Mouse (Mus musculus) lung, embryonic 16.5 days (tissue): ENCODE results near the gene Fdx1. TPM values are rescaled to one million over a fixed set of nuclear protein-coding genes. Genes with fewer than 3 reads are reported as not detected.

ENCODE experiments used
- ATAC-seq: fragments of 200-750 bp; cut with Nextera tagmentation; 2 replicates; pipeline ENCODE4 v1.8.0; 2017; ENCODE audit warnings: low read depth, mild to moderate bottlenecking, moderate library complexity
- H3K27ac ChIP-seq: fragments of 300-500 bp; sonication (generic); 2 replicates; pipeline ENCODE4 v1.5.1; 2014; ENCODE audit warnings: mild to moderate bottlenecking, control low read depth, low read length
- H3K27me3 ChIP-seq: fragments of 300-500 bp; sonication (generic); 2 replicates; pipeline ENCODE4 v1.6.1; 2014; ENCODE audit warnings: low read depth, low read length, mixed read lengths; ENCODE audit not compliant: control insufficient read depth, insufficient read depth
- H3K36me3 ChIP-seq: fragments of 300-500 bp; sonication (generic); 2 replicates; pipeline ENCODE4 v1.6.1; 2014; ENCODE audit warnings: low read length; ENCODE audit not compliant: control insufficient read depth, insufficient read depth
- H3K4me1 ChIP-seq: fragments of 300-500 bp; sonication (generic); replicated peaks from 2 replicates; pipeline ENCODE4 v1.6.1; 2014; ENCODE audit warnings: low read length, mixed read lengths; ENCODE audit not compliant: control insufficient read depth, insufficient read depth
- H3K4me2 ChIP-seq: fragments of 300-500 bp; sonication (generic); 2 replicates; pipeline ENCODE4 v1.6.1; 2014; ENCODE audit warnings: low read depth, low read length, control low read depth
- H3K4me3 ChIP-seq: fragments of 300-500 bp; sonication (generic); 2 replicates; pipeline ENCODE4 v1.5.1; 2014; ENCODE audit warnings: mild to moderate bottlenecking, low read length, control low read depth
- H3K9ac ChIP-seq: fragments of 300-500 bp; sonication (generic); 2 replicates; pipeline ENCODE4 v1.6.1; 2014; ENCODE audit warnings: low read length, control low read depth
- H3K9me3 ChIP-seq: fragments of 300-500 bp; sonication (generic); 2 replicates; pipeline ENCODE4 v1.6.1; 2016; ENCODE audit warnings: low read length; ENCODE audit not compliant: control insufficient read depth
- WGBS: fragments of 180-500 bp; shearing (Covaris S2); extraction: QIAGEN DNeasy Blood & Tissue Kit; methylation state at CpG from one replicate; pipeline ENCODE4 v1.1.7; 2014; 5-methylcytosine and 5-hydroxymethylcytosine counted together
- polyA plus RNA-seq: library from polyadenylated mRNA; unstranded; fragments of >200 nt; fragmentation: Nextera tagmentation; extraction: Ambion mirVana; gene quantifications from 2 replicates; pipeline ENCODE4 v1.2.1, GENCODE M21; 2015

The Fdx1 gene
- polyA plus RNA-seq, 1 experiment from 2014 or later: 115 TPM

GRCm38 (mm10) chr9:51928116-51928515 is 35.2 kb downstream of the Fdx1 start:
- H3K9ac ChIP-seq: 0 out of 2 replicates have a peak overlapping the region, but pooled peaks have one; percentile 24
- peaks cover 21% of the 10 kb centered on the region; the same call in 1 of the 2 replicates for H3K4me1 ChIP-seq
- H3K27me3 ChIP-seq: no peaks in the 10 kb centered on the region
- peak; percentile 48 for ATAC-seq
- H3K9me3 ChIP-seq: no peaks in the 10 kb centered on the region
- H3K36me3 ChIP-seq: no peaks in the 10 kb centered on the region
- peak overlapping the region; percentile 70 for H3K27ac ChIP-seq
- WGBS: 36% methylated on average over 10 of the region's 10 CpGs
- no peak overlapping the region for H3K4me3 ChIP-seq
- no peak overlapping the region for H3K4me2 ChIP-seq

GRCm38 (mm10) chr9:51927680-51928079 is 35.7 kb downstream of the Fdx1 start:
- Histone ChIP-seq H3K27ac (peak overlapping the region; percentile 70), H3K4me1 (peaks cover 18% of the 10 kb centered on the region; the same call in 1 of the 2 replicates), H3K27me3 (no peaks in the 10 kb centered on the region), H3K9me3 (no peaks in the 10 kb centered on the region), H3K4me2 (no peak overlapping the region), H3K9ac (0 out of 2 replicates have a peak overlapping the region, but pooled peaks have one; percentile 24), H3K4me3 (no peak overlapping the region), H3K36me3 (no peaks in the 10 kb centered on the region)
- no peak for ATAC-seq
- WGBS: 50% methylated on average over 3 of the region's 3 CpGs

- no peaks in the 10 kb centered on the region for H3K36me3 ChIP-seq
- no peak overlapping the region for H3K4me2 ChIP-seq
- H3K9me3 ChIP-seq: no peaks in the 10 kb centered on the region
- H3K4me3 ChIP-seq: no peak overlapping the region
- H3K27ac ChIP-seq: no peak overlapping the region
- 87% methylated on average over 8 of the region's 8 CpGs for WGBS
- no peak overlapping the region for H3K9ac ChIP-seq
- no peak for ATAC-seq
- peaks cover 17% of the 10 kb centered on the region; the same call in 1 of the 2 replicates for H3K4me1 ChIP-seq
- no peaks in the 10 kb centered on the region for H3K27me3 ChIP-seq
Measured at GRCm38 (mm10) chr9:51926629-51927028, 36.7 kb downstream of the Fdx1 start.

GRCm38 (mm10) chr9:51924551-51925081 is 38.7 kb downstream of the Fdx1 start:
- H3K9me3 ChIP-seq: no peaks in the 10 kb centered on the region
- no peak for ATAC-seq
- no peaks in the 10 kb centered on the region for H3K27me3 ChIP-seq
- 75% methylated on average over 8 of the region's 8 CpGs for WGBS
- H3K4me2 ChIP-seq: no peak overlapping the region
- no peak overlapping the region for H3K9ac ChIP-seq
- no peak overlapping the region for H3K4me3 ChIP-seq
- peaks cover 11% of the 10 kb centered on the region; the same call in 1 of the 2 replicates for H3K4me1 ChIP-seq
- no peaks in the 10 kb centered on the region for H3K36me3 ChIP-seq
- H3K27ac ChIP-seq: no peak overlapping the region

- Histone ChIP-seq H3K4me3 (no peak overlapping the region), H3K4me2 (no peak overlapping the region), H3K4me1 (0 out of 2 replicates have a peak, but pooled peaks cover 3% of the 10 kb centered on the region), H3K9ac (no peak overlapping the region), H3K36me3 (no peaks in the 10 kb centered on the region), H3K9me3 (no peaks in the 10 kb centered on the region), H3K27ac (no peak overlapping the region), H3K27me3 (no peaks in the 10 kb centered on the region)
- ATAC-seq: no peak
- 82% methylated on average over 2 of the region's 2 CpGs for WGBS
Measured at GRCm38 (mm10) chr9:51922756-51923155, 40.6 kb downstream of the Fdx1 start.

GRCm38 (mm10) chr9:51915580-51915979 is 47.8 kb downstream of the Fdx1 start:
- Histone ChIP-seq H3K4me2 (no peak overlapping the region), H3K4me1 (no peaks in the 10 kb centered on the region), H3K9me3 (no peaks in the 10 kb centered on the region), H3K27ac (no peak overlapping the region), H3K9ac (no peak overlapping the region), H3K36me3 (no peaks in the 10 kb centered on the region), H3K27me3 (no peaks in the 10 kb centered on the region), H3K4me3 (no peak overlapping the region)
- 75% methylated on average over 1 of the region's 1 CpGs for WGBS
- ATAC-seq: no peak

GRCm38 (mm10) chr9:51914481-51915120 is 48.8 kb downstream of the Fdx1 start:
- Histone ChIP-seq H3K4me1 (no peaks in the 10 kb centered on the region), H3K27ac (no peak overlapping the region), H3K36me3 (no peaks in the 10 kb centered on the region), H3K4me2 (no peak overlapping the region), H3K4me3 (no peak overlapping the region), H3K9ac (no peak overlapping the region), H3K27me3 (no peaks in the 10 kb centered on the region), H3K9me3 (no peaks in the 10 kb centered on the region)
- WGBS: 79% methylated on average over 15 of the region's 15 CpGs
- ATAC-seq: no peak

GRCm38 (mm10) chr9:51908838-51909237 is 54.5 kb downstream of the Fdx1 start:
- H3K36me3 ChIP-seq: no peaks in the 10 kb centered on the region
- H3K27ac ChIP-seq: no peak overlapping the region
- no peaks in the 10 kb centered on the region for H3K27me3 ChIP-seq
- H3K4me3 ChIP-seq: no peak overlapping the region
- H3K9me3 ChIP-seq: no peaks in the 10 kb centered on the region
- 0 out of 2 replicates have a peak, but pooled peaks cover 2% of the 10 kb centered on the region for H3K4me1 ChIP-seq
- H3K4me2 ChIP-seq: no peak overlapping the region
- WGBS: 3% methylated on average over 2 of the region's 2 CpGs
- no peak overlapping the region for H3K9ac ChIP-seq
- peak; percentile 91 for ATAC-seq

- 0 out of 2 replicates have a peak, but pooled peaks cover 2% of the 10 kb centered on the region for H3K4me1 ChIP-seq
- H3K27ac ChIP-seq: no peak overlapping the region
- no peaks in the 10 kb centered on the region for H3K9me3 ChIP-seq
- no peak overlapping the region for H3K4me3 ChIP-seq
- H3K36me3 ChIP-seq: no peaks in the 10 kb centered on the region
- no peak overlapping the region for H3K4me2 ChIP-seq
- 48% methylated on average over 3 of the region's 3 CpGs for WGBS
- no peak overlapping the region for H3K9ac ChIP-seq
- no peaks in the 10 kb centered on the region for H3K27me3 ChIP-seq
- ATAC-seq: peak; percentile 71
Measured at GRCm38 (mm10) chr9:51908255-51908654, 55.1 kb downstream of the Fdx1 start.
